Mouse (Mus musculus) layer of hippocampus, adult 2 months (tissue): ENCODE results near the gene Zc3h18. TPM values are rescaled to one million over a fixed set of nuclear protein-coding genes. Genes with fewer than 3 reads are reported as not detected.

Experiments
- DNase-seq, 2 experiments: peaks; one replicate each; pipeline ENCODE4 v3.0.0; 2022; ENCODE audit warnings: low spot score in 2 of 2
- H3K27ac ChIP-seq: fragments of 200-600 bp; 2 replicates; pipeline ENCODE4 v1.8.1; 2022
- H3K4me3 ChIP-seq: fragments of 200-600 bp; 2 replicates; pipeline ENCODE4 v1.8.1; 2022; ENCODE audit warnings: mild to moderate bottlenecking
- CTCF ChIP-seq: fragments of 200-600 bp; conservative IDR thresholded peaks from 2 replicates; pipeline ENCODE4 v1.8.1; 2022; ENCODE audit warnings: antibody characterized with exemption, mild to moderate bottlenecking, moderate library complexity
- total RNA-seq, 2 experiments: library from RNA; stranded (reverse); gene quantifications; 2 replicates each; pipeline ENCODE4 v1.2.3; 2021

Zc3h18 gene
- total RNA-seq, 2 experiments from 2014 or later, result 39.2 to 40.2 TPM

DNA sequence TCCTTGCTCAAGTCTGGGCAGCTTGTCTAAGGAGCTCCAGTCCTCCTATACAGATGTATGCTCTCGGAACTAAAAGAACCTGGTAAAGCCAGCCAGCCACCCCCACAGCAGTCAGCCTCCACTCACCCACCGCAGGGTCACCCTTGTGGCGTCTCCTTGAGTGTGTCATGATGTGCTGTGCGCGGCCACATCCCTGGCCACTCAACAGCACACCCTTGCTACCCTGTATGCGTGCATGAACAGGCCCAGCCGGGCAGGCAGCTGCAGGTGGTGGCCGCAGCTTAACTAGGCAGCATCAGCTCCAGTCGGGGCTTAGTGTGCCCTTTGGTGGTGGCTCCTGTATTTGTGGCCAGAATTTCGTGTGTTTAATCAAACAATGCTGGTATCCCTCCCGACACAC, 80.8 kb downstream of the Zc3h18 start:
- Histone ChIP-seq H3K4me3 (no peak overlapping the region), H3K27ac (no peak overlapping the region)
- no peak for DNase-seq
- TF ChIP-seq CTCF, result no peak

DNA sequence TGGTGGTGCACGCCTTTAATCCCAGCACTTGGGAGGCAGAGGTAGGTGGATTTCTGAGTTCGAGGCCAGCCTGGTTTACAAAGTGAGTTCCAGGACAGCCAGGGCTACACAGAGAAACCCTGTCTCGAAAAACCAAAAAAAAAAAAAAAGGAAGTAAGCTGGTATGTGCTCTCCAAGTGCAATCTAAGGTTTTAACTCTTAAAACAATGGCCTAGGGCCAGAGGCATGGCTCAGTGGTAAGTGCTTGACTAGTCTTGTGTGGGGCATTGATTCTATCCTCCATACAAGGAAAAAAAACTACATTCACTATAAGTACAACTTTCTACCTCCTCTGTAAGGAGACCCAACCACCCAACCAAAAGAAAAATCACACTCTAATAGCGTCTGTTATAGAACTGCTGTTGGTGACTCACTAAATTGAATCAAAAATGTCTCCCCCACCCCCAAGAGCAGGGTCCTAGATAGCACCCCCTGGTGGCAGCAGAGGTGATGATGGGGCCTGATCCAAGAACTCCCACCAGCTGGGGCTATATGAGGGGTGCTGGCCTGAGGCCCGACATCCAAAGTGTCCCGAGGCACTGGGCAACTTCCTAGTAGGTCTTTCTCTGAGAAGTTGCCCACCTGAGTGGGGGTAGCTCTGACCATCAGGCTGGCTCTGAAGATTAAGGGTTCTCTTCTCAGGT, 83.0 kb downstream of the Zc3h18 start:
- H3K27ac ChIP-seq, result no peak overlapping the region
- peak; percentile 71 for TF ChIP-seq CTCF
- no peak for DNase-seq
- H3K4me3 ChIP-seq, result no peak overlapping the region

DNA sequence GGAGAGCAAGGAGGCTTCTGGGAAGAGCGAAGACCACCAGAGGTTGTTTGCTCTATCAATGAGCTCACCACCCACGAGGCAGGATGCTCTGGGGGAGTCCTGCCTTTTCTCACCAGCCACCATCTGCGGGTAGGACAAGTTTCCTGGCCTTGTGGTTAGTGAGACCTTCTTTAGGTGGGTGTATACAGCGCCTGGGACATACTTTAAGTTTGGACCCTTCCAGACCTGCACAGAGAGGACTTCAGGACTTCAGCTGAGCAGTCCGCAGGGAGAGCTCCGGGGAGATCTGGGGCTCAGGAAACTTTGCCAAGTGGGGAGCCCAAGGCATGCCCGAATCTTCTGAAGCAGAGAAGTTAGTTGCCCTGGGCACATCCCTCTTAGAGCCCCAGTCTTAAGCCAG, 83.6 kb downstream of the Zc3h18 start:
- no peak overlapping the region for H3K27ac ChIP-seq
- peak overlapping the region; percentile 46; the same call in 1 of the 2 replicates for H3K4me3 ChIP-seq
- DNase-seq, result no peak
- no peak for TF ChIP-seq CTCF

DNA sequence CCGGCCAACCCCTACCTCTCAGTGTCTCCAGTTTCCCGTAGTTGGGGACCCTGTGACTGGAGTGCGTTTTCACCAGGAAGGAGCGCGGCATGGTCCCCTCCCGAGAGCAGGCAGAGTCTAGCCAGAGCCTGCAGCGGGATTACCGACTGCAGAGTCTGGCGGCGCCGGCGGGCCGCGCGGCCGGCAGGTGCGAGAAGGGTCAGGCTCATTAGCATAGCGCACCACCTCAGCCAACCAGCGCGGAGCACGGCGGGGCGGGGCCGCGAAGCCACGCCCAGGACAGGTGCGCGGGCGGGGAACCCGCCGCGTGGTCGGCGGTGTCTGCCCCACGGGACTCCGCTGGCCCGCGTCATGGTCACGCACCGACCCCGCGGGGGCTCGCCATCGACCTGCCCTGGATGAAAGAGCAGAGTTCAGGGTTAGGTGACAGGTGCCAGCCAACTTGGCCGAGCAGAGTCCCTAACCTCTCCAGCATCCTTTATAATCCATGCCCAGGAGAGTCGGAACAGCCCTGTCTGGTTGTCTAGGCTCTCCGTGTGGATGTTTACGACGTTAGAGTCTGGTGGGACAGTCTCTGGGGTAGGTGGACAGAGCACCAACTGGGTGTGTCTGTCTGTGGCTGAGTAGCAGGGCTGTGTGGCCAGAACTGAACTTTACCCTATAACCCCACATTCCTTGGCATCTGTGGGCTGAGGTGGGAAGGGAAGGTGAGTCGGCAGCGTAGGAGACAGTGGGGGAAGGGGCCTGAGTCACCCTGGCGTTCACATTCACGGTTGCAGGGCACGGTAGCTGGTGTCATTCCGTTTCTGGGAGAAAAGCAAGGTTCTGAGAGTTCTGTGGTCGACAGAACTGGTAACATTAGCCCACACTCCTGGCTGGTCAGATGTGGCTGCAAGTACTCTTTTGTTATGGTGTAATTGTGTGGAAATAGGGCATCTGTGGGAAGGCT, 84.4 kb downstream of the Zc3h18 start, which contains the start of gene Snai3:
Gene Snai3, minus strand, starts transcription at position 210 of the 949 bp plus-strand sequence.
- TF ChIP-seq CTCF, result no peak; the same call in 1 of the 2 replicates
- H3K4me3 ChIP-seq, result peak within 1 kb of the TSS; percentile 46
- no peak within 1 kb of the TSS for H3K27ac ChIP-seq
- DNase-seq, result no peak

DNA sequence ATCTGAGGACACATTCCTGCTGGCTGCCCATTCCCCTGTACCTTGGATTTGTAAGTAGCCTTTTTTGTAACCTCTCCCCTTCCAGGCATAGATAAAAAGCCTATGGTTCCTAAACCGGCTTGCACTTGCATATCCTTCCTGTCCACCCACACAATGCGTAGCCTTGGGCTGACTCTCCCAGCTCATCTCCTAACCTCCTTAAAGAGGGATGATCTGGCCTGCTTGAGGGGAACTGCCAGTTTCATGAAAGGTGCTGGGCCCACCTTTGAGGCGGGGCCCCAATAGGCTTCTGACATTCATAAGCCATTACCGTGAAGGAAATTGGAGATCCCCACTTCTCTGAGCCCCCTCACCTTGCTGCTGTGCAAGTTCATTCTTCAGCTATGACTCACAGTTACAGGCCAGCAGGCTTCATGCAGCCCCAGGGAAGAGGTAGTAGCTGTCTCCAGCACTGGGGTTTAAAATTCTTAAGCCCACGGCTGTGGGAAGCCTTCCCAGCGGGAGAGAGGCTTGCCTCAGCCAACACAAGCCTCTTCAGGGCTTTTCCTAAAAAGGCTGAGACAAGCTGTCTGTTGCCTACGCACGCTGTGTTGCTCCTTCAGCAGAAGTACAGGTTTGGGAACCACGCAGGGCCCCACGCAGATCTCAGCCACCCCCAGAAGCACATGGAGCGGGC, 85.2 kb downstream of the Zc3h18 start:
- Histone ChIP-seq H3K27ac (no peak overlapping the region), H3K4me3 (no peak overlapping the region)
- peak in 1 of 2 experiments; percentile 70 for DNase-seq
- no peak for TF ChIP-seq CTCF

DNA sequence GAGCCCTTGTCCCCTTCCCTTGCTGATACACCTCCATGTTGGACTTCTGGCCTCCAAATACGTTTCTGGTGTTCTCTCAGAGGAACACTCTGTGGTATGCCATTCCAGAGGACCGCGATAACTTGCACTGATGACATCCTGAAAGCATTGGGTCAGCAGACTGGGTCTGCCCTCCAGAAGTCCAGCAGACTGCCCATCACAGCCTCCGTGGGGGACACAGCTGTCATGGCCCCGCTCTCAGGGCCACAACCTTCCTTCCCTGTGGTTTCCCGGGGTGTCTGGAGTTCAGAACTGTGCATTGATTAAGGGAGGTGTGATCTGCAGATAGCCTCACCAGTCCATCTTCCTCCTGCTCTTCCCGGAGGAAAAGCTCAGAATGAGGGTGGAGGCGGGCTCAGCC, 86.1 kb downstream of the Zc3h18 start:
- TF ChIP-seq CTCF, result no peak
- DNase-seq, result no peak
- no peak overlapping the region for H3K27ac ChIP-seq
- no peak overlapping the region for H3K4me3 ChIP-seq

DNA sequence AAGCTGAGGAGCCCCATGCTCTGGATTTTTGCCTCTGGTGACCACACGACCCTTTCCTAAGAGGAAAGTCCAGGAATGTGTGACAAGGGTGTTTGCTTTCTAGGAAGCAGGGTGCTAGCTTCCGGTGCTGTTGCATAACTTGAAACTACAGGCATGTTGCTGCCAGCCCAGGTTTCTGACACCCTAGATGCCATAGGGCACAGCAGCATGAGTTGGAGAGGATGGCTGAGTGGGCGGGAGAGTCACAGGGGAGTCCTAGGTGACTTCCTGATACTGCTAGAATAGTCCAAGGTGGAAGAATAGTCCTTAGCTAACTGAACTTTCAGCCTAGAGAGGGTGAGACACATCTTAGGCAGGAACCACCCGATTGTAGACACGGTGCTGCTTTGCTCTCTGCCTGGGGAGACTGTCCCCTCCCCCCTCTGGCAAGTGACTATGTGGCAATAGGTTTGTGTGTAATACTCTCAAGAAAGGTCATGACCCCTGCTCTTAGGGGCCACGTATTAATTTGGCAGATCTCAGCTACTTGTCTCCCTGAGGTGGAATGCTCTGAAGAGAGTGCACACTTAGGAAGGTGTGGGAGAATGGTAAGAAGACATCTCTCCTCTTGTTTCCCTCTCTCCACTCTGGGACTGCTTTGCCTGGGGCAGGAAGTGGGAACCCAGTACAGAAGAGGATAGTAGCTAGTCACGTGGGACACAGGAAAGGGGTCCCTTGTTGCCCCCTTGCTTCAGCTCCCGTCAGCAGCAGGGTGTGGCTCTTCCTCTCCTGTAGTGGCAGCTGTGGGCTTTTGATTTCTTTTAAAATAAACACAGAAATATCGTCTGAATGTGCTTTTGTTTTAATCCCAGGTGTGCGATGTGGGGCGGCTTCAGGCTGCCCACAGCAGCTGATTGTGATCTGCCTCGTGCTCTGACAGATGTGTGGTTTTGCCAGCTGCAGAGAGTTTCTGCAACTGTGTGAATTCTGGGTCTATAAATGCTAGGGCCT, 87.5 kb downstream of the Zc3h18 start:
- DNase-seq, result no peak

DNA sequence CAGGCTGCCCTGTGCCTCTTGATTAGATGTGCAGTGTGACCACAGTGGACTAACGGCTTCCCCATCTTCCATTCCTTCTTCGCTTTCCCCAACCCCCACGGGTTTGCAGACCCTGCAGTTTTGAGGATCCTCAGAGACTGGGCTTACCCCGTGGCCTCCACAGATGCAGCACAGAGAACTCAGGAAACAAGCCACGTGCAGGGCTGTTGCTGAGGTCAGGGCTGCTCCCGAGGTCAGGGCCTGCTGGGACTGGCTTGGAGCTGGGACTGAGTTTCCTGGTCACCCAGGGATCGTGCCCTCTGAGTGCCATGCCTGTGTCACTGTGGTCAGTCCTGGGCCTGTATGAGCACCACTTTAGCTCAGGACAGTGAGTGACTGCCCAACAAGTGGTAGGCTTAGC, 88.6 kb downstream of the Zc3h18 start:
- H3K27ac ChIP-seq, result no peak overlapping the region
- no peak for TF ChIP-seq CTCF
- H3K4me3 ChIP-seq, result no peak overlapping the region
- DNase-seq, result no peak

More for the DNA sequence above, 87.5 kb downstream of the Zc3h18 start:
- H3K4me3 ChIP-seq, result no peak overlapping the region
- no peak overlapping the region for H3K27ac ChIP-seq
- no peak for TF ChIP-seq CTCF

Other genes starting within 250 kb of the Zc3h18 start
- gene Zfpm1, start 94.5 kb upstream of the Zc3h18 start, total RNA-seq, result 10 to 100 TPM; 45.1 to 45.6 TPM
- gene Trhr2, start 15.9 kb upstream of the Zc3h18 start, total RNA-seq, result under 1 TPM; 0.79 to 0.82 TPM
- gene Il17c, start 45.4 kb downstream of the Zc3h18 start, total RNA-seq, result not detected
- 10 to 100 TPM in 1 of 2 experiments, 1 to 10 TPM in 1; 10.0 to 10.7 TPM for gene Cyba, start 56.3 kb downstream of the Zc3h18 start, total RNA-seq
- gene Mvd, start 66.8 kb downstream of the Zc3h18 start, total RNA-seq, result 10 to 100 TPM; 16.7 to 17.6 TPM
- gene Snai3, start 84.1 kb downstream of the Zc3h18 start, total RNA-seq, result not detected
- gene Rnf166, start 99.5 kb downstream of the Zc3h18 start, total RNA-seq, result 10 to 100 TPM; 32.7 to 39.5 TPM
- 10 to 100 TPM; 22.8 to 23.7 TPM for gene Ctu2, start 99.5 kb downstream of the Zc3h18 start, total RNA-seq
- 1 to 10 TPM; 3.1 to 5.5 TPM for gene Piezo1, start 174.7 kb downstream of the Zc3h18 start, total RNA-seq
- gene Cdt1, start 191.4 kb downstream of the Zc3h18 start, total RNA-seq, result 1 to 10 TPM; 1.3 to 1.6 TPM
- gene Aprt, start 200.3 kb downstream of the Zc3h18 start, total RNA-seq, result 10 to 100 TPM; 60.7 to 62.3 TPM
- 10 to 100 TPM; 11.8 to 13.9 TPM for gene Galns, start 234.9 kb downstream of the Zc3h18 start, total RNA-seq
- 10 to 100 TPM; 77.3 to 88.6 TPM for gene Trappc2l, start 235.0 kb downstream of the Zc3h18 start, total RNA-seq
- under 1 TPM in 1 of 2 experiments, not detected in 1; 0.52 TPM for gene Pabpn1l, start 246.1 kb downstream of the Zc3h18 start, total RNA-seq